ENCODE assay signal across 9 mouse cellular contexts in genomic region chr11:69192840-69193239, GRCm38 (mm10). TPM values are rescaled to one million over a fixed set of nuclear protein-coding genes. Genes with fewer than 3 reads are reported as not detected.
A peak's percentile ranks its signal among the peaks of the same experiment; 100 is the strongest.
DNase-seq lines count a peak whose midpoint lies in the region; ATAC-seq and TF ChIP-seq lines count a peak whose summit lies in the region.
"Had no signal": no experiment of that assay in that cellular context is flagged by ENCODE, and none has a peak within 500 bp of the region (broad histone marks: within the 10 kb centered on the region; RNA-seq: fewer than 3 reads in every experiment).

No protein-coding gene starts in this region.

- no peak overlapping the region for H3K9ac ChIP-seq in liver, adult 2 months (ENCODE audit: low read depth, low read length)
- H3K9ac ChIP-seq in liver, embryonic 12.5 days = no peak overlapping the region
- no peak overlapping the region for H3K9ac ChIP-seq in forebrain, embryonic 14.5 days (ENCODE audit: low read length)
- H3K9ac ChIP-seq in lung, embryonic 14.5 days = no peak overlapping the region
- H3K9ac ChIP-seq: heart, embryonic 15.5 days had no signal

- no peak overlapping the region for H3K4me3 ChIP-seq in liver, adult 2 months (ENCODE audit: insufficient read depth, low read depth, low read length)
- H3K4me3 ChIP-seq in liver, embryonic 12.5 days = no peak overlapping the region
- no peak overlapping the region for H3K4me3 ChIP-seq in forebrain, embryonic 14.5 days (ENCODE audit: low read depth, low read length)
- H3K4me3 ChIP-seq in lung, embryonic 14.5 days (ENCODE audit: low read depth, low read length) = no peak overlapping the region
- H3K4me3 ChIP-seq: heart, embryonic 15.5 days had no signal

- TF ChIP-seq POLR2A in liver, adult 2 months (IDR thresholded peaks at IDR 0.05; ENCODE audit: extremely low read depth, insufficient read depth, low read length) = no peak

- H3K4me1 ChIP-seq in liver, adult 2 months (ENCODE audit: control insufficient read depth, insufficient read depth, low read length) = no peaks in the 10 kb centered on the region
- H3K4me1 ChIP-seq in liver, embryonic 12.5 days = peaks cover 6% of the 10 kb centered on the region; the same call in 1 of the 2 replicates
- H3K4me1 ChIP-seq in forebrain, embryonic 14.5 days (ENCODE audit: control insufficient read depth, insufficient read depth, low read length) = 0 out of 2 replicates have a peak, but pooled peaks cover 5% of the 10 kb centered on the region
- no peaks in the 10 kb centered on the region for H3K4me1 ChIP-seq in lung, embryonic 14.5 days (ENCODE audit: insufficient read depth)

- WGBS in liver, adult 2 months = 2% methylated on average over 1 of the region's 1 CpGs
- 2% methylated on average over 1 of the region's 1 CpGs for WGBS in liver, embryonic 12.5 days (ENCODE audit: insufficient replicate concordance)
- WGBS in forebrain, embryonic 14.5 days = 7% methylated on average over 1 of the region's 1 CpGs
- WGBS in lung, embryonic 14.5 days = 3% methylated on average over 1 of the region's 1 CpGs

- TF ChIP-seq CTCF in liver, adult 2 months (IDR thresholded peaks at IDR 0.05; ENCODE audit: low read depth, low read length) = peak; percentile 56
- TF ChIP-seq CTCF in lung, embryonic 14.5 days (IDR thresholded peaks at IDR 0.05; ENCODE audit: low read depth) = peak; percentile 84

- H3K4me2 ChIP-seq in liver, embryonic 12.5 days = no peak overlapping the region
- H3K4me2 ChIP-seq in forebrain, embryonic 14.5 days (ENCODE audit: low read length) = no peak overlapping the region
- H3K4me2 ChIP-seq in lung, embryonic 14.5 days = no peak overlapping the region
- H3K4me2 ChIP-seq: heart, embryonic 15.5 days had no signal

- peaks cover 7% of the 10 kb centered on the region for H3K27me3 ChIP-seq in liver, adult 2 months (ENCODE audit: control insufficient read depth, insufficient read depth, low read length)
- peaks cover 40% of the 10 kb centered on the region for H3K27me3 ChIP-seq in liver, embryonic 12.5 days (replicated peaks)
- peaks cover 15% of the 10 kb centered on the region for H3K27me3 ChIP-seq in forebrain, embryonic 14.5 days (replicated peaks; ENCODE audit: control insufficient read depth, insufficient read depth, low read length)
- peaks cover 17% of the 10 kb centered on the region for H3K27me3 ChIP-seq in lung, embryonic 14.5 days (ENCODE audit: insufficient read depth, low read length)

- no peaks in the 10 kb centered on the region for H3K9me3 ChIP-seq in liver, embryonic 12.5 days (replicated peaks)
- H3K9me3 ChIP-seq in forebrain, embryonic 14.5 days (replicated peaks; ENCODE audit: control insufficient read depth, low read length) = no peaks in the 10 kb centered on the region
- no peaks in the 10 kb centered on the region for H3K9me3 ChIP-seq in lung, embryonic 14.5 days (ENCODE audit: low read depth, low read length)
- H3K9me3 ChIP-seq: heart, embryonic 15.5 days had no signal

- H3K27ac ChIP-seq in liver, adult 2 months (replicated peaks; ENCODE audit: insufficient read depth, low read depth, low read length) = no peak overlapping the region
- H3K27ac ChIP-seq in liver, embryonic 12.5 days = no peak overlapping the region
- H3K27ac ChIP-seq in forebrain, embryonic 14.5 days (ENCODE audit: low read depth, low read length) = no peak overlapping the region
- no peak overlapping the region for H3K27ac ChIP-seq in lung, embryonic 14.5 days (ENCODE audit: low read depth)
- H3K27ac ChIP-seq: heart, embryonic 15.5 days had no signal

- ATAC-seq in CD4-positive, CD25-positive, alpha-beta regulatory T cell, adult 4 months = no peak
- no peak for ATAC-seq in liver, embryonic 12.5 days
- peak; percentile 54; the same call in 1 of the 2 replicates for ATAC-seq in forebrain, embryonic 14.5 days
- no peak for ATAC-seq in lung, embryonic 14.5 days (ENCODE audit: insufficient read depth)

- no peaks in the 10 kb centered on the region for H3K79me2 ChIP-seq in liver, adult 2 months (ENCODE audit: control insufficient read depth, insufficient read depth, low read length)

- no peaks in the 10 kb centered on the region for H3K36me3 ChIP-seq in liver, adult 2 months (ENCODE audit: control insufficient read depth, insufficient read depth, low read length)
- H3K36me3 ChIP-seq in liver, embryonic 12.5 days = no peaks in the 10 kb centered on the region
- no peaks in the 10 kb centered on the region for H3K36me3 ChIP-seq in forebrain, embryonic 14.5 days (ENCODE audit: control insufficient read depth, insufficient read depth, low read length)
- no peaks in the 10 kb centered on the region for H3K36me3 ChIP-seq in lung, embryonic 14.5 days (ENCODE audit: insufficient read depth)
- H3K36me3 ChIP-seq: heart, embryonic 15.5 days had no signal

- peak; percentile 73 for DNase-seq in CD4-positive, CD25-positive, alpha-beta regulatory T cell, adult 2 months (ENCODE audit: low read depth, low spot score)
- DNase-seq in liver, adult 2 months (ENCODE audit: extremely low read depth, low read depth, low spot score) = peak; percentile 20
- DNase-seq in brain, adult 2 months (ENCODE audit: low read depth, low spot score) = peak; percentile 73
- DNase-seq in forebrain, embryonic 14.5 days (ENCODE audit: low spot score) = peak; percentile 79
- peak; percentile 80 for DNase-seq in lung, embryonic 14.5 days
- DNase-seq in right cerebral cortex, postnatal 36 days (ENCODE audit: low spot score in 2 of 2) = no peak

RNA-seq across cellular contexts. Expression of gene Alox8, which starts 4.8 kb away (rescaled TPM):
- 10 to 100 TPM; 10.6 to 15.5 TPM for polyA plus RNA-seq in CD4-positive, CD25-positive, alpha-beta regulatory T cell, adult 4 months (2017; shearing (Covaris generic))
- not detected in 2 replicates for total RNA-seq in liver, adult 2 months (2014; rRNA removed)
- not detected in 2 replicates for polyA plus RNA-seq in liver, adult 2 months (2012; rRNA removed)
- polyA plus RNA-seq in liver, embryonic 12.5 days (2016; fragmentation: Nextera tagmentation; extraction: Ambion mirVana) = not detected in 2 replicates
- 0.08 TPM in 1 of 2 replicates, not detected in the other for polyA plus RNA-seq in forebrain, embryonic 14.5 days (2014; fragmentation: Nextera tagmentation; extraction: Ambion mirVana)
- not detected in 2 replicates for polyA plus RNA-seq in lung, embryonic 14.5 days (2014; fragmentation: Nextera tagmentation; extraction: Ambion mirVana)

RNA-seq across cellular contexts. Expression of gene Alox12b, which starts 36.1 kb away (rescaled TPM):
- not detected for polyA plus RNA-seq in CD4-positive, CD25-positive, alpha-beta regulatory T cell, adult 4 months (2017; shearing (Covaris generic))
- total RNA-seq in liver, adult 2 months (2014; rRNA removed) = not detected in 2 replicates
- not detected in 2 replicates for polyA plus RNA-seq in liver, adult 2 months (2012; rRNA removed)
- polyA plus RNA-seq in liver, embryonic 12.5 days (2016; fragmentation: Nextera tagmentation; extraction: Ambion mirVana) = not detected in 2 replicates
- polyA plus RNA-seq in forebrain, embryonic 14.5 days (2014; fragmentation: Nextera tagmentation; extraction: Ambion mirVana) = 0.15 TPM in 1 of 2 replicates, not detected in the other
- not detected in 2 replicates for polyA plus RNA-seq in lung, embryonic 14.5 days (2014; fragmentation: Nextera tagmentation; extraction: Ambion mirVana)

RNA-seq across cellular contexts. Expression of gene Gucy2e, which starts 44.0 kb away (rescaled TPM):
- polyA plus RNA-seq in CD4-positive, CD25-positive, alpha-beta regulatory T cell, adult 4 months (2017; shearing (Covaris generic)) = under 1 TPM in 1 of 2 experiments, not detected in 1; 0.53 TPM
- total RNA-seq in liver, adult 2 months (2014; rRNA removed) = not detected in 2 replicates
- not detected in 2 replicates for polyA plus RNA-seq in liver, adult 2 months (2012; rRNA removed)
- polyA plus RNA-seq in liver, embryonic 12.5 days (2016; fragmentation: Nextera tagmentation; extraction: Ambion mirVana) = not detected in 2 replicates
- polyA plus RNA-seq in forebrain, embryonic 14.5 days (2014; fragmentation: Nextera tagmentation; extraction: Ambion mirVana) = 0.35 and 0.41 TPM in 2 replicates
- not detected in 2 replicates for polyA plus RNA-seq in lung, embryonic 14.5 days (2014; fragmentation: Nextera tagmentation; extraction: Ambion mirVana)

Comparison
In these comparisons a context has a peak if more than half of its experiments do, and no peak if none do; other contexts are left out.
1. DNase-seq: peak in CD4-positive, CD25-positive, alpha-beta regulatory T cell, adult 2 months (single experiment), liver, adult 2 months (single experiment), brain, adult 2 months (single experiment), forebrain, embryonic 14.5 days (single experiment) and lung, embryonic 14.5 days (single experiment); none in right cerebral cortex, postnatal 36 days (0 of 2).
2. RNA of gene Alox8, which starts 4.8 kb away (polyA plus RNA-seq): 10.6 to 15.5 TPM in CD4-positive, CD25-positive, alpha-beta regulatory T cell, adult 4 months; 0.08 TPM in forebrain, embryonic 14.5 days, not detected in lung, embryonic 14.5 days, not detected in liver, embryonic 12.5 days and not detected in liver, adult 2 months; every median in the first group is over 10 times any median in the second.